Mouse (Mus musculus): ENCODE data around the gene Mak. TPM values are rescaled to one million over a fixed set of nuclear protein-coding genes. Genes with fewer than 3 reads are reported as not detected.
"Not testable (repeated sequence)": the region's sequence is repeated elsewhere in the genome, so short reads cannot be mapped to it uniquely, and the experiment has no call there.

Mak gene
- polyA plus RNA-seq, 1 experiment = not detected

DNA sequence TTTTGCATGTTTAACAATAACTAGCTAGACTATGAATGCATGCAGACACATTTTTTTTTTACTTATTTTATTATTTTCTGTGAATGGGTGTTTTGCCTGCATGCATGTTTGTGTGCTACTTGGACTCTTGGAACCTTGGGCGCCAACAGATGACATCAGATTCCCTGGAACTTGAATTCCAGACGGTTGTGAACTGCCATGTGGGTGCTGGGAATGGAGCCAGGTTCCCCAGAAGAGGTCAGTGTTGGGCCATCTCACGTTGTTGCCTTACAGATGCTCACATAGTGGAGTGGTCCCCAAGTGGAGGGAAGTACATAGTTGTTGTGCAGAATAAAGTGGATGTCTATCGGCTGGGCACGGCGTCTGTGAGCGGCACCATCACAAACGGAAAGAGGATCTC lies 70.6 kb downstream of the Mak start:
- WGBS = 78% methylated on average over 8 of the region's 8 CpGs
- Histone ChIP-seq H3K27ac (ENCODE audit: insufficient read depth, low read depth, low read length) (no peak overlapping the region), H3K4me1 (ENCODE audit: control insufficient read depth, insufficient read depth, low read length) (no peaks in the 10 kb centered on the region), H3K4me3 (ENCODE audit: insufficient read depth, low read depth, low read length) (no peak overlapping the region)
- TF ChIP-seq CTCF (IDR thresholded peaks at IDR 0.05; ENCODE audit: insufficient read depth, low read depth, low read length) (no peak), POLR2A (IDR thresholded peaks at IDR 0.05; ENCODE audit: insufficient read depth, low read depth, low read length) (no peak)

DNA sequence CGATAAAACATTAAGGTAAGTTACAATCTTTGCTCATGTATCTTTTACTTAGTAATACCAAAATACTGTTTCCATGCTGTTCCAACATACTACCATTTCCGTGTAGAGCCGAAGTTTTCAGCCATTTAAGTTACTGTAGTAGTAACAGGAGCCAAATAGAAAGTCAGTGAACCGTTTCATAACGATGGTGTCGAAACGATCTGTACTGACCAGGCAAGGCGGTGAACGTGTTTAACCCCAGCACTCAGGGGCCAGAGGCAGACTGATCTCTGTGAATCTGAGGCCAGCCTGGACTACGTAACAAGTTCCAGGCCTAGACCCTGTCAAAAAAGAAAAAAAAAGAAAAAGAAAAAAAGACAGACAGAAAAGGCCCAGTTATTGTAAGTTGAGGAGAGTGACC lies 71.2 kb downstream of the Mak start:
- 90% methylated on average over 10 of the region's 10 CpGs for WGBS
- Histone ChIP-seq H3K4me1 (ENCODE audit: control insufficient read depth, insufficient read depth, low read length) (no peaks in the 10 kb centered on the region), H3K27ac (ENCODE audit: insufficient read depth, low read depth, low read length) (no peak overlapping the region), H3K4me3 (ENCODE audit: insufficient read depth, low read depth, low read length) (no peak overlapping the region)
- TF ChIP-seq POLR2A (IDR thresholded peaks at IDR 0.05; ENCODE audit: insufficient read depth, low read depth, low read length) = no peak

DNA sequence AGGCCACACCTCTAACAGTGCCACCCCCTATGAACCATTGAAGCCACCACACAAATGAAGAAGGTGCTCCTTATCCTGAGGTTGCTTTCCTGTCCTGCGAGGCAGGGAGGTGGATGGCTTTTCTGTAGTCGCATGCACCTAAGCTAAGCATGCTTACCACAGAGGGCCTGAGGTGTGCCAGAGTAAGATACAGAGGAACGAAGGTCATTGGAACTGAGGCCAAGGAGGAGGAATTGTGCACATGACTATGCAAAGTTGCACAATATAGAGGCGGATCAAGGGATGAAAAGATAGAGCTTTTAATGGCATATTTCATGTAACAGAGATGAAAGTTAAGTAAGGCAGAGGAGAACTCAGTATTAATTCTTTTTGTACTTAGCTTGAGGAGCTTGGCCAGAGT lies 73.3 kb downstream of the Mak start:
- 95% methylated on average over 4 of the region's 4 CpGs for WGBS
- H3K27ac ChIP-seq (ENCODE audit: insufficient read depth, low read depth, low read length) = no peak overlapping the region
- H3K4me3 ChIP-seq (ENCODE audit: insufficient read depth, low read depth, low read length) = no peak overlapping the region
- peaks cover 4% of the 10 kb centered on the region; the same call in 1 of the 2 replicates for H3K4me1 ChIP-seq (ENCODE audit: control insufficient read depth, insufficient read depth, low read length)
- TF ChIP-seq CTCF (IDR thresholded peaks at IDR 0.05; ENCODE audit: insufficient read depth, low read depth, low read length) (no peak), POLR2A (IDR thresholded peaks at IDR 0.05; ENCODE audit: insufficient read depth, low read depth, low read length) (no peak)

DNA sequence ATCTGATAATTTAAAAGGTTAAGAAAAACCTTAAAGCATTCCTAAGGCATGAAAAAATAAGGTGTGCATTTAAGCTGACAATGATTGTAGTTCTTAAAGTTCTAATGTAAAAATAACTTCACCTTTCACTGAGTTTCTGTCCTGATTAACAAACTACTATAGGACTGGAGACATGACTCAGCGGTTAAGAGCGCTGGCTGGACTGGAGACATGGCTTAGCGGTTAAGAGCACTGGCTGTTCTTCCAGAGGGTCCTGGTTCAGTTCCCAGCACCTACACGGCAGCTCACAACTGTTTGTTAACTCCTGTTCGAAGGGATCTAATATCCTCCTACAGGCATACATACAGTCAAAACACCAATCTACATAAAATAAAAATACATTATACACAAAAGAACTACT lies 77.5 kb downstream of the Mak start:
- 90% methylated on average over 5 of the region's 5 CpGs for WGBS
- no peak overlapping the region for H3K4me3 ChIP-seq (ENCODE audit: insufficient read depth, low read depth, low read length)
- no peak for TF ChIP-seq CTCF (IDR thresholded peaks at IDR 0.05; ENCODE audit: insufficient read depth, low read depth, low read length)
- TF ChIP-seq POLR2A (IDR thresholded peaks at IDR 0.05; ENCODE audit: insufficient read depth, low read depth, low read length) = no peak
- peaks cover 4% of the 10 kb centered on the region; the same call in 1 of the 2 replicates for H3K4me1 ChIP-seq (ENCODE audit: control insufficient read depth, insufficient read depth, low read length)
- no peak overlapping the region for H3K27ac ChIP-seq (ENCODE audit: insufficient read depth, low read depth, low read length)

DNA sequence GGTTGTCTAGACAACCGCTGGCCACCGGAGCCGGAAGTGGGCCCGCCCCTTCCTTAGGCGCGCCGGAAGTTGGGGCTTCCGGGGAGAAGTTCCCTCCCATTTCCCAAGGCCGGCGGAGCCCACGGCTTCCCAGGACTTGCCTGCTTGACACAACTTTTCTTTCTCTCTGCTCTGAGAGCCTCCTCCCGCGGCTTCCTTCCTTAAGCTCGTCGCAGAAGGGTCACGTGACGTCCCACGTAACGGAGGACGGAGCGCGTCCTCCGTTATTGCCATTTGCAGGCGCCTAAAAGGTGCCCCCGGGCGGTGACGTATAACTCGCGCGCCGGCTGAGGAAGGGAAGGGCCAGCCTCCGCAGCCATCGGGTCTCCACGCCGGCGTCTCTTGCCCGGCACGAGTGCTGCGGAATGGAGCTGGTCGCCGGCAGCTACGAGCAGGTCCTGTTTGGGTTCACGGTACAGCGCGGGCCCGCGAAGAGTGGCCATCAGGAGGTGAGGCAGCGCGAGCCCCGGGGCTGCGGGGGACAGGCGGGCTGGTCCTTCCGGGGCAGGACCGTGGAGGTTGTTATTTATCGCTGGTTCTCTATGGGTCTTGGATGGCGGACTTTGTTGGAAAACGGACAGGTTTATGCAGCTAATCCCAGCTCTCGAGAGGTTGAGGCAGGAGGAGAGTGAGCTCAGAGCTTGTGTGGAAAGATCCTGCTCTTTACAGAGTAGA lies 78.4 kb downstream of the Mak start, which contains the start of gene Pak1ip1:
Gene Pak1ip1 (plus strand): TSS at position 98 of the 714 bp plus-strand sequence.
- peak within 1 kb of the TSS; percentile 94 for H3K4me3 ChIP-seq (ENCODE audit: insufficient read depth, low read depth, low read length)
- H3K4me1 ChIP-seq (ENCODE audit: control insufficient read depth, insufficient read depth, low read length) = peaks cover 4% of the 10 kb centered on the region; the same call in 1 of the 2 replicates
- WGBS = under 1% methylated on average over 58 of the region's 58 CpGs
- TF ChIP-seq POLR2A (IDR thresholded peaks at IDR 0.05; ENCODE audit: insufficient read depth, low read depth, low read length) (peak; percentile 53), CTCF (IDR thresholded peaks at IDR 0.05; ENCODE audit: insufficient read depth, low read depth, low read length) (no peak)
- peak within 1 kb of the TSS; percentile 90 for H3K27ac ChIP-seq (ENCODE audit: insufficient read depth, low read depth, low read length)

DNA sequence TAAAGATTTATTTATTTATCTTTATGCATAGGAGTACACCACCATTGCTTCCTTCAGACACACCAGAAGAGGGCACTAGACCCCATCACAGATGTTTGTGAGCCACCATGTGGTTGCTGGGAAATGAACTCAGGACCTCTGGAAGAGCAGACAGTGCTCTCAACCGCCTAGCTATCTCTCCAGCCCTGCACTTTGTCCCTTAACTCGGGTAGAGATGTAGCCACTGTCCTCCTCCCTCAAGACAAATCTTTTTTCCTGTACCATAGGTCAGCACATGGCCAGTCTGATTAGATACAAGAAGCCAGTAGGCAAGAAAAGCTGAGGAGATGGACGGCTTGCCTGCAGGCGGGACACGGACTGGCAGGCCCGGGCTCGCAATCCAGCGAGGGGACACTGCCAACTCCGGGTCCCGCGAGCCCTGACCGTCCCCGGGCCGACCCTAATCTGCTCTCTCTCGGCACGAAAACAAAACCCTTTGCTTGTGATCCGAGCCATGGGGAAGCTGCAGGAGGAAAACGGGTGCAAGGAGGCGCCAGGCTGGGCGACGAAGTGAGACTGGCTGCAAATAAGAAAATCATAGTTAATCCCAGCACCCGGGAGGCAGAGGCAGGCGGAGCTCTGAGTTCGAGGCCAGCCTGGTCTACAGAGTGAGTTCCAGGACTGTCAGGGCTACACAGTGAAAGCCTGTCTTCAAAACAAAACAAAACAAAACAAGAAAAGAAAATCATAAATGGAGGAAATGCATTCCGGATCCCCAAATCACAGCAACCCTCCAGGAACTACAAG lies 79.2 kb downstream of the Mak start:
- WGBS = under 1% methylated on average over 25 of the region's 25 CpGs
- 0 out of 2 replicates have a peak, but pooled peaks have one; percentile 8 for TF ChIP-seq POLR2A (IDR thresholded peaks at IDR 0.05; ENCODE audit: insufficient read depth, low read depth, low read length)
- no peak for TF ChIP-seq CTCF (IDR thresholded peaks at IDR 0.05; ENCODE audit: insufficient read depth, low read depth, low read length)

DNA sequence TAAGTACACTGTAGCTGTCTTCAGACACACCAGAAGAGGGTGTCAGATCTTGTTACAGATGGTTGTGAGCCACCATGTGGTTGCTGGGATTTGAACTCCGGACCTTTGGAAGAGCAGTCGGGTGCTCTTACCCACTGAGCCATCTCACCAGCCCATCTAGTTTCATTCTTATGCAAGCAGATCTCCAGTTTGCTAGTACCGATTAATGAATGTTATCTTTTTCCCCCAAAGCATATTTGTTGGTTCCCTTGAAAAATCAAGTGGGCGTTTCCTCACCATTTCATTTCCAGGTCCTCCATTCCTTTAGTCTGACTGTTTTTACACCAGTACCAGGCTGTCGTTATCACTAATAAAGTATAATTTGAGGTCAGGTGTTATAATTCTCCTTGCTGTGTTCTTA lies 81.0 kb downstream of the Mak start:
- not testable (repeated sequence) for H3K4me1 ChIP-seq (ENCODE audit: control insufficient read depth, insufficient read depth, low read length); H3K27ac ChIP-seq (ENCODE audit: insufficient read depth, low read depth, low read length); H3K4me3 ChIP-seq (ENCODE audit: insufficient read depth, low read depth, low read length)
- 93% methylated on average over 5 of the region's 5 CpGs for WGBS

More for the DNA sequence above, 79.2 kb downstream of the Mak start:
- Histone ChIP-seq H3K4me1 (ENCODE audit: control insufficient read depth, insufficient read depth, low read length) (peaks cover 4% of the 10 kb centered on the region; the same call in 1 of the 2 replicates), H3K4me3 (ENCODE audit: insufficient read depth, low read depth, low read length) (peak overlapping the region; percentile 94), H3K27ac (ENCODE audit: insufficient read depth, low read depth, low read length) (peak overlapping the region; percentile 90)

DNA sequence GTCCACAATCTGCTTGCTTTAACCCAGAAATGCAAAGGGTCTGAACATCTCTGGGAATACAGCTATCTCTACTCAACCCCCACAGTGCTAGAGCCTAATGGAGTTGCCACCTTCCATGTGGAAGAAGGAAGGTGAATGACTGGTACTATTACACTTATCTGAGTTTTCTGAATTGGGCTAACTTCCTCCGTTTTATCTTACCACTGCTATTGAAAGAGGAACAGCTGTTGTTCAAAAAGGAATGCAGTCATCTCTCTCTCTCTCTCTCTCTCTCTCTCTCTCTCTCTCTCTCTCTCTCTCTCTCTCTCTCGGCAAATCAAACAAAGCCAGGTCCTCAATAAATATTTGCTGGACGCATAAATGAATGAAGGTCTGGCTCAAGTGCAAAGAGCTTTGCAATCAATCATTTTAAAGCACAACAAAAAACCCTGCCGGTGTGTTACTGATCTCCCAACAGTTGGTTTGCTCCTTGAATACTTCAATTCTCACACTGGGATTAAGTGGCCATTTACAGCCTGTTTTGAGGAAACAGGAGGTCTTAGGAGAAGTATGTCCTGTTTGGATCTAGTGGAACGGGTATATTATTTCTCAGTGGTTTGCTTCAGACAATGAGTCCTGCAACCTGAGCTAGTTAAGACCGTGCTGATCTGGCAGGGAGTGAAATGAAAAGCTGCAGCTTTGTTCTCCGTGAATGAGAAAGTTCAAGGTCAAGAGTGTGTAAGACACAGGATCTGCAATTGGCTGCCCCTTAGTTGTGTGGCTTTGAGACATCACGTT lies 84.8 kb downstream of the Mak start:
- Histone ChIP-seq H3K27ac (ENCODE audit: insufficient read depth, low read depth, low read length) (no peak overlapping the region), H3K4me3 (ENCODE audit: insufficient read depth, low read depth, low read length) (no peak overlapping the region), H3K4me1 (ENCODE audit: control insufficient read depth, insufficient read depth, low read length) (no peaks in the 10 kb centered on the region)
- TF ChIP-seq CTCF (IDR thresholded peaks at IDR 0.05; ENCODE audit: insufficient read depth, low read depth, low read length) (no peak), POLR2A (IDR thresholded peaks at IDR 0.05; ENCODE audit: insufficient read depth, low read depth, low read length) (no peak)
- 14% methylated on average over 8 of the region's 8 CpGs for WGBS

DNA sequence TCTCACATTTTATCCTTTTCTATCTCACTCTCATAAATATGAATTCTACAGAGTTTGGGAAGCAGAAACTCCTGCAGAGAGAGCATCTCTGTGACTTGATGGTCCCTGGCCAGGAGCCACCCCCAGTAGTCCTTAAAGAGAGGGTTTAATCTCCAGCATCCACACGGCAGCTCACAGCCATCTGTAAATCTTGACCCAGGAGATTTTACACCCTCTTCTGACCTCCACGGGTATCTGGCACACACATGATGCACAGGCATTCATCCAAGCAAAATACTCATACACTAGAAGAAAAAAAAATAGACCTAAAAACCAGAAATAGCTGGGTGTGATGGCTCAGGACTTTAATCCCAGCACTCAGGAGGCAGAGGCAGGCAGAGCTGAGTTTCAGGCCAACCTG lies 91.1 kb downstream of the Mak start:
- H3K4me3 ChIP-seq (ENCODE audit: insufficient read depth, low read depth, low read length) = no peak overlapping the region
- H3K4me1 ChIP-seq (ENCODE audit: control insufficient read depth, insufficient read depth, low read length) = peaks cover 6% of the 10 kb centered on the region; the same call in 1 of the 2 replicates
- 68% methylated on average over 2 of the region's 2 CpGs for WGBS
- TF ChIP-seq POLR2A (IDR thresholded peaks at IDR 0.05; ENCODE audit: insufficient read depth, low read depth, low read length) = no peak
- TF ChIP-seq CTCF (IDR thresholded peaks at IDR 0.05; ENCODE audit: insufficient read depth, low read depth, low read length) = no peak
- H3K27ac ChIP-seq (ENCODE audit: insufficient read depth, low read depth, low read length) = no peak overlapping the region

DNA sequence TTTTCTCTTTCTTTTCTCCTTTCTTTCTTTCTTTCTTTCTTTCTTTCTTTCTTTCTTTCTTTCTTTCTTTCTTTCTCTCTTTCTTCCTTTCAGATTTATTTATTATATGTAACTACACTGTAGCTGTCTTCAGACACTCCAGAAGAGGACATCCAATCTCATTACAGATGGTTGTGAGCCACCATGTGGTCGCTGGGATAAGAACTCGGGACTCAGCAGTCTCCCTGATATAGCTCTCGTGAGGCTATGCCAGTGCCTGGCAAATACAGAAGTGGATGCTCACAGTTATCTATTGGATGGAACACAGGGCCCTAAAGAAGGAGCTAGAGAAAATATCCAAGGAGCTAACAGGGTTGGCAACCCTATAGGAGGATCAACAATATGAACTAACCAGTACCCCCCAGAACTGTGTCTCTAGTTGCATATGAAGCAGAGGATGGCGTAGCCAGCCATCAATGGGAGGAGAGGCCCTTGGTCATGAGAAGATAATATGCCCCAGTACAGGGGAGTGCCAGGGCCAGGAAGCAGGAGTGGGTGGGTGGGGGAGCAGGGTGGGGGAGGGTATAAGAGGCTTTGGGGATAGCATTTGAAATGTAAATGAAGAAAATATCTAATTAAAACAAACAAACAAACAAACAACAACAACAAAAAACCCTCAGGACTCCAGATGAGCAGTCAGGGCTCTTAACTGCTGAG lies 91.8 kb downstream of the Mak start:
- H3K4me3 ChIP-seq (ENCODE audit: insufficient read depth, low read depth, low read length); H3K4me1 ChIP-seq (ENCODE audit: control insufficient read depth, insufficient read depth, low read length); H3K27ac ChIP-seq (ENCODE audit: insufficient read depth, low read depth, low read length): not testable (repeated sequence)
- 71% methylated on average over 4 of the region's 4 CpGs for WGBS
